9 mouse cellular contexts compared by ENCODE assay signal in the genomic region with DNA sequence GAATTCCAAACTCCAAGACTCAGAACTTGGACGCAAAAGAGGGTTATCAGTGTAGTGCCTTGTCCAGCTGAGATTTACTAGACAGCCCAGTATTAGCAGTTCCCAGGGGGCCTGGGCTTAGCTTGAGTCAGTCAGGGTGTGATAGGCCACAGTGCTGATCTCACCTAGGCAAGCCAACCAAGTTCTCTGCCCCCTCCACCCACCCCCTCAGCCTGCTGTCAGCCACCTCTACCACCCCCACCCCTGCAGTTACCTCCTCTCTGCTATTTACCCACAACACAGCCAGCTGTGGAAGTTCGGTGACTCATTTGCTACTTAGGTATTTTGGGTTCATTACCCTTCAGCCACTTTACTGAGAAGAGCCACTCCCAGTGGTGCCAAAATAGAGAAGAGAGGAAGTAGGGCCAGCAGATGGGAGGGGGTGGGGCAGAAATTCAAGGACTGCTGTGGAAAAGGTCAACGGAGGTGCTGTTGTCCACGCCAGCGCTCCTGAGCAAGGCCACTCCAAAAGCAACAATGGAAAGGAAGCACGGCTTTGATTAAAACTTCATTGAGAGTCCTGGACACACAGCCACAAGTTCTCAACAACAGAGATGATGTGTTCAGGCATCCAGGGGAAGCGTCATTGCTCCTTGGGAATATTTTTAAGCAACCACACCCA. TPM values are rescaled to one million over a fixed set of nuclear protein-coding genes. Genes with fewer than 3 reads are reported as not detected.
DNase-seq lines count a peak whose midpoint lies in the region; ATAC-seq lines count a peak whose summit lies in the region.
"Had no signal": no experiment of that assay in that cellular context is flagged by ENCODE, and none has a peak within 500 bp of the region (broad histone marks: within the 10 kb centered on the region; RNA-seq: fewer than 3 reads in every experiment).

No protein-coding gene starts in this region.

- WGBS in kidney, embryonic 14.5 days = 38% methylated on average over 7 of the region's 7 CpGs
- 69% methylated on average over 7 of the region's 7 CpGs for WGBS in hindbrain, embryonic 13.5 days

- H3K4me1 ChIP-seq in kidney, embryonic 14.5 days (ENCODE audit: control insufficient read depth, insufficient read depth, low read length) = no peaks in the 10 kb centered on the region; the same call in 1 of the 2 replicates
- no peaks in the 10 kb centered on the region for H3K4me1 ChIP-seq in hindbrain, embryonic 13.5 days (replicated peaks)
- H3K4me1 ChIP-seq: neural tube, embryonic 13.5 days had no signal

- no peaks in the 10 kb centered on the region for H3K36me3 ChIP-seq in kidney, embryonic 14.5 days (ENCODE audit: control insufficient read depth, insufficient read depth, low read length)
- no peaks in the 10 kb centered on the region for H3K36me3 ChIP-seq in hindbrain, embryonic 13.5 days
- H3K36me3 ChIP-seq: neural tube, embryonic 13.5 days had no signal

- ATAC-seq in kidney, embryonic 14.5 days (ENCODE audit: low FRiP score, low TSS enrichment) = peak; percentile 66; the same call in 1 of the 2 replicates
- ATAC-seq in megakaryocyte progenitor cell, adult 5-6 weeks (replicated peaks; ENCODE audit: poor library complexity) = peak; percentile 82
- ATAC-seq in hindbrain, embryonic 13.5 days (ENCODE audit: low FRiP score) = no peak

- no peak overlapping the region for H3K9ac ChIP-seq in kidney, embryonic 14.5 days (ENCODE audit: low read depth, low read length)
- no peak overlapping the region for H3K9ac ChIP-seq in hindbrain, embryonic 13.5 days
- H3K9ac ChIP-seq: neural tube, embryonic 13.5 days had no signal

- intact Hi-C loops in gastrocnemius, postnatal 36 days (cut with DNase I) = no loop called here

- H3K9me3 ChIP-seq in kidney, embryonic 14.5 days (ENCODE audit: control insufficient read depth, low read length) = no peaks in the 10 kb centered on the region
- H3K9me3 ChIP-seq in hindbrain, embryonic 13.5 days = no peaks in the 10 kb centered on the region
- H3K9me3 ChIP-seq: neural tube, embryonic 13.5 days had no signal

- no peak overlapping the region for H3K4me2 ChIP-seq in kidney, embryonic 14.5 days (replicated peaks; ENCODE audit: low read depth, low read length)
- no peak overlapping the region for H3K4me2 ChIP-seq in hindbrain, embryonic 13.5 days
- H3K4me2 ChIP-seq: neural tube, embryonic 13.5 days had no signal

- peak; percentile 55 for DNase-seq in urinary bladder, postnatal 14 days (ENCODE audit: low spot score)
- DNase-seq in urinary bladder, postnatal 4 days (ENCODE audit: low spot score in 2 of 2) = no peak
- peak; percentile 45 to 59 for DNase-seq in gastrocnemius, postnatal 36 days
- DNase-seq in cerebellum, postnatal 25 days = no peak
- DNase-seq in cerebellum, adult 9-11 months = no peak

- H3K4me3 ChIP-seq in kidney, embryonic 14.5 days (ENCODE audit: low read length) = no peak overlapping the region
- H3K4me3 ChIP-seq in hindbrain, embryonic 13.5 days = no peak overlapping the region
- H3K4me3 ChIP-seq: neural tube, embryonic 13.5 days had no signal

- H3K27me3 ChIP-seq in kidney, embryonic 14.5 days (ENCODE audit: control insufficient read depth, insufficient read depth, low read length) = no peaks in the 10 kb centered on the region
- no peaks in the 10 kb centered on the region for H3K27me3 ChIP-seq in hindbrain, embryonic 13.5 days
- H3K27me3 ChIP-seq: neural tube, embryonic 13.5 days had no signal

- H3K27ac ChIP-seq in kidney, embryonic 14.5 days (ENCODE audit: low read depth, low read length) = no peak overlapping the region
- no peak overlapping the region for H3K27ac ChIP-seq in hindbrain, embryonic 13.5 days
- H3K27ac ChIP-seq: neural tube, embryonic 13.5 days had no signal

RNA-seq across cellular contexts. Expression of gene Rap1a, which starts 24.5 kb away (rescaled TPM):
- 10 to 100 TPM; 81.0 to 87.5 TPM for total RNA-seq in gastrocnemius, postnatal 36 days (2021)
- 89.0 and 141 TPM in 2 replicates for polyA plus RNA-seq in kidney, embryonic 14.5 days (2014; fragmentation: Nextera tagmentation; extraction: Ambion mirVana)
- total RNA-seq in megakaryocyte progenitor cell, adult 5-6 weeks (2015) = 151 and 181 TPM in 2 replicates
- 128 and 136 TPM in 2 replicates for total RNA-seq in megakaryocyte progenitor cell, adult 5-6 weeks (2017)
- polyA plus RNA-seq in hindbrain, embryonic 13.5 days (2015; fragmentation: Nextera tagmentation; extraction: Ambion mirVana) = 83.1 and 88.1 TPM in 2 replicates

RNA-seq across cellular contexts. Expression of gene Adora3, which starts 45.0 kb away (rescaled TPM):
- not detected for total RNA-seq in gastrocnemius, postnatal 36 days (2021)
- polyA plus RNA-seq in kidney, embryonic 14.5 days (2014; fragmentation: Nextera tagmentation; extraction: Ambion mirVana) = 0.18 TPM in 1 of 2 replicates, not detected in the other
- 0.81 and 1.4 TPM in 2 replicates for total RNA-seq in megakaryocyte progenitor cell, adult 5-6 weeks (2015)
- 0.20 TPM in 1 of 2 replicates, not detected in the other for total RNA-seq in megakaryocyte progenitor cell, adult 5-6 weeks (2017)
- polyA plus RNA-seq in hindbrain, embryonic 13.5 days (2015; fragmentation: Nextera tagmentation; extraction: Ambion mirVana) = 0.26 and 0.30 TPM in 2 replicates
- polyA plus RNA-seq: neural tube, embryonic 13.5 days had no signal

RNA-seq across cellular contexts. Expression of gene Tmigd3, which starts 45.1 kb away (rescaled TPM):
- total RNA-seq in gastrocnemius, postnatal 36 days (2021) = not detected
- polyA plus RNA-seq in kidney, embryonic 14.5 days (2014; fragmentation: Nextera tagmentation; extraction: Ambion mirVana) = 0.53 TPM in 1 of 2 replicates, not detected in the other
- total RNA-seq in megakaryocyte progenitor cell, adult 5-6 weeks (2015) = 0.71 and 1.8 TPM in 2 replicates
- total RNA-seq in megakaryocyte progenitor cell, adult 5-6 weeks (2017) = 0.33 and 2.2 TPM in 2 replicates
- polyA plus RNA-seq in hindbrain, embryonic 13.5 days (2015; fragmentation: Nextera tagmentation; extraction: Ambion mirVana) = not detected in 2 replicates
- polyA plus RNA-seq: neural tube, embryonic 13.5 days had no signal

Comparison
In these comparisons a context has a peak if more than half of its experiments do, and no peak if none do; other contexts are left out.
1. DNase-seq: peak in urinary bladder, postnatal 14 days (single experiment) and gastrocnemius, postnatal 36 days (2 of 2); none in urinary bladder, postnatal 4 days (0 of 2), cerebellum, postnatal 25 days (0 of 2) and cerebellum, adult 9-11 months (single experiment).